Mouse (Mus musculus) lung, embryonic 14.5 days (tissue): ENCODE measurements at regions not wholly inside any gene's neighbourhood (a gene's known extent, or its start where the extent isn't known, plus 50 kb on each side); places are given as distances from the start of the nearest gene placed in this dataset.

Source experiments
- ATAC-seq: fragments of 200-750 bp; cut with Nextera tagmentation; 2 replicates; pipeline ENCODE4 v1.8.0; 2017; ENCODE audit warnings: mild to moderate bottlenecking, moderate TSS enrichment, moderate library complexity; ENCODE audit not compliant: insufficient read depth
- DNase-seq: peaks from one replicate; pipeline ENCODE4 v3.0.0-alpha.2; 2015
- H3K27ac ChIP-seq: fragments of 300-500 bp; sonication (generic); 2 replicates; pipeline ENCODE4 v1.5.1; 2014; ENCODE audit warnings: low read depth, mild to moderate bottlenecking, moderate library complexity
- H3K27me3 ChIP-seq: fragments of 300-500 bp; sonication (generic); 2 replicates; pipeline ENCODE4 v1.6.1; 2014; ENCODE audit warnings: low read length, control low read depth; ENCODE audit not compliant: insufficient read depth
- H3K36me3 ChIP-seq: fragments of 300-500 bp; sonication (generic); 2 replicates; pipeline ENCODE4 v1.6.1; 2014; ENCODE audit warnings: control low read depth; ENCODE audit not compliant: insufficient read depth
- H3K4me1 ChIP-seq: fragments of 300-500 bp; sonication (generic); 2 replicates; pipeline ENCODE4 v1.6.1; 2014; ENCODE audit warnings: antibody characterized with exemption, control low read depth; ENCODE audit not compliant: insufficient read depth
- H3K4me2 ChIP-seq: fragments of 300-500 bp; sonication (generic); 2 replicates; pipeline ENCODE4 v1.6.1; 2014; ENCODE audit warnings: mild to moderate bottlenecking
- H3K4me3 ChIP-seq: fragments of 300-500 bp; sonication (generic); 2 replicates; pipeline ENCODE4 v1.5.1; 2014; ENCODE audit warnings: low read depth, low read length
- H3K9ac ChIP-seq: fragments of 300-500 bp; sonication (generic); 2 replicates; pipeline ENCODE4 v1.6.1; 2014
- H3K9me3 ChIP-seq: fragments of 300-500 bp; sonication (generic); 2 replicates; pipeline ENCODE4 v1.6.1; 2016; ENCODE audit warnings: low read depth, low read length, control low read depth
- CTCF ChIP-seq: IDR thresholded peaks from 2 replicates; pipeline ENCODE4 v1.5.1; 2016; ENCODE audit warnings: antibody characterized with exemption, low read depth
- WGBS: fragments of 180-500 bp; shearing (Covaris S2); extraction: QIAGEN DNeasy Blood & Tissue Kit; methylation state at CpG from one replicate; pipeline ENCODE4 v1.1.7; 2014; 5-methylcytosine and 5-hydroxymethylcytosine counted together

GRCm38 (mm10) chr9:99778871-99779270 lies 61.8 kb upstream of the Cldn18 start:
- no peaks in the 10 kb centered on the region for H3K27me3 ChIP-seq
- DNase-seq (no peak), ATAC-seq (no peak)
- no peaks in the 10 kb centered on the region for H3K36me3 ChIP-seq
- H3K4me2 ChIP-seq, result no peak overlapping the region
- H3K4me1 ChIP-seq, result no peaks in the 10 kb centered on the region
- 75% methylated on average over 4 of the region's 4 CpGs for WGBS
- no peak for TF ChIP-seq CTCF
- H3K9ac ChIP-seq, result no peak overlapping the region
- H3K4me3 ChIP-seq, result no peak overlapping the region
- no peaks in the 10 kb centered on the region for H3K9me3 ChIP-seq
- no peak overlapping the region for H3K27ac ChIP-seq

GRCm38 (mm10) chr9:99770696-99771095 lies 53.6 kb upstream of the Cldn18 start:
- Histone ChIP-seq H3K36me3 (no peaks in the 10 kb centered on the region), H3K4me1 (no peaks in the 10 kb centered on the region), H3K4me2 (no peak overlapping the region), H3K9ac (no peak overlapping the region), H3K9me3 (no peaks in the 10 kb centered on the region), H3K27ac (no peak overlapping the region), H3K27me3 (no peaks in the 10 kb centered on the region), H3K4me3 (no peak overlapping the region)
- DNase-seq, result no peak
- ATAC-seq, result no peak
- 27% methylated on average over 10 of the region's 10 CpGs for WGBS
- TF ChIP-seq CTCF, result no peak
